Mouse (Mus musculus) MEL (cell line): ENCODE measurements at regions not wholly inside any gene's neighbourhood (a gene's known extent, or its start where the extent isn't known, plus 50 kb on each side); places are given as distances from the start of the nearest gene placed in this dataset.

Experiments used
- DNase-seq: peaks from one replicate; pipeline ENCODE4 v3.0.0; 2011; ENCODE audit warnings: low read depth, low spot score
- H3K27ac ChIP-seq: 2 replicates; pipeline ENCODE4 v1.5.1; 2012; ENCODE audit warnings: low read depth, mild to moderate bottlenecking, control low read depth, low read length, moderate library complexity; ENCODE audit not compliant: control insufficient read depth
- H3K27me3 ChIP-seq, 2 experiments: fragments of 150-350 bp in 1 of 2; sonication (generic) in 1 of 2; 2 replicates each; pipeline ENCODE4 v1.6.1; 2012; ENCODE audit warnings: low read length in 2 of 2, mild to moderate bottlenecking in 2 of 2, improper control_type of control experiment in 1 of 2, moderate library complexity in 1 of 2; ENCODE audit not compliant: insufficient read depth in 2 of 2, control insufficient read depth in 1 of 2
- H3K36me3 ChIP-seq, 2 experiments: 2 replicates each; pipeline ENCODE4 v1.6.1; 2012 to 2014; ENCODE audit warnings: low read length in 2 of 2, improper control_type of control experiment in 1 of 2, inconsistent platforms in 1 of 2, mild to moderate bottlenecking in 1 of 2; ENCODE audit not compliant: insufficient read depth in 2 of 2, control insufficient read depth in 1 of 2
- H3K4me1 ChIP-seq, 2 experiments: fragments of 150-350 bp in 1 of 2; sonication (generic) in 1 of 2; 2 replicates each; pipeline ENCODE4 v1.6.1; 2012; ENCODE audit warnings: low read length in 2 of 2, improper control_type of control experiment in 1 of 2, mild to moderate bottlenecking in 1 of 2; ENCODE audit not compliant: insufficient read depth in 2 of 2, control insufficient read depth in 1 of 2
- H3K4me3 ChIP-seq, 2 experiments: fragments of 150-350 bp in 1 of 2; sonication (generic) in 1 of 2; 2 replicates each; pipeline ENCODE4 v1.5.1; 2012; ENCODE audit warnings: low read depth in 2 of 2, low read length in 2 of 2, mild to moderate bottlenecking in 2 of 2, moderate library complexity in 2 of 2, control low read depth in 1 of 2, improper control_type of control experiment in 1 of 2; ENCODE audit not compliant: control insufficient read depth in 1 of 2, insufficient read depth in 1 of 2
- H3K79me2 ChIP-seq: 2 replicates; pipeline ENCODE4 v1.6.1; 2012; ENCODE audit warnings: mild to moderate bottlenecking, low read length, moderate library complexity; ENCODE audit not compliant: control insufficient read depth, poor library complexity, insufficient read depth
- H3K9ac ChIP-seq: 2 replicates; pipeline ENCODE4 v1.6.1; 2012; ENCODE audit warnings: low read depth, mild to moderate bottlenecking, control low read depth, low read length, moderate library complexity; ENCODE audit not compliant: control insufficient read depth, poor library complexity, severe bottlenecking
- H3K9me3 ChIP-seq: fragments of 150-350 bp; sonication (generic); replicated peaks from 2 replicates; pipeline ENCODE4 v1.6.1; 2012; ENCODE audit warnings: mild to moderate bottlenecking, low read length, improper control_type of control experiment, moderate library complexity; ENCODE audit not compliant: insufficient read depth
- BHLHE40 ChIP-seq: IDR thresholded peaks from 2 replicates; pipeline ENCODE4 v1.6.1; 2012; ENCODE audit warnings: low read depth, mild to moderate bottlenecking, inconsistent platforms, low read length, improper control_type of control experiment, borderline replicate concordance
- CHD1 ChIP-seq: IDR thresholded peaks from 2 replicates; pipeline ENCODE4 v1.6.1; 2012; ENCODE audit warnings: low read depth, mild to moderate bottlenecking, inconsistent platforms, low read length, improper control_type of control experiment
- CTCF ChIP-seq, 3 experiments: IDR thresholded peaks in 2 of 3; conservative IDR thresholded peaks in 1 of 3; 2 replicates each; pipeline ENCODE4 v1.5.1; 2011 to 2012; ENCODE audit warnings: low read length in 3 of 3, low read depth in 2 of 3, mild to moderate bottlenecking in 2 of 3, improper control_type of control experiment in 1 of 3, inconsistent platforms in 1 of 3, mixed read lengths in 1 of 3, moderate library complexity in 1 of 3; ENCODE audit not compliant: control insufficient read depth in 1 of 3, insufficient read depth in 1 of 3, poor library complexity in 1 of 3, severe bottlenecking in 1 of 3
- EP300 ChIP-seq, 2 experiments: IDR thresholded peaks; 2 replicates each; pipeline ENCODE4 v1.6.1; 2011; ENCODE audit warnings: improper control_type of control experiment in 2 of 2, low read length in 2 of 2, low read depth in 1 of 2, mild to moderate bottlenecking in 1 of 2
- GATA1 ChIP-seq: IDR thresholded peaks from 2 replicates; pipeline ENCODE4 v1.6.1; 2011; ENCODE audit warnings: low read depth, low read length, improper control_type of control experiment
- JUND ChIP-seq: IDR thresholded peaks from 2 replicates; pipeline ENCODE4 v1.6.1; 2011; ENCODE audit warnings: low read depth, mild to moderate bottlenecking, improper control_type of control experiment, low read length
- KAT2A ChIP-seq: conservative IDR thresholded peaks from 2 replicates; pipeline ENCODE4 v1.6.1; 2012; ENCODE audit warnings: low read depth, low read length, improper control_type of control experiment, inconsistent platforms
- MAFK ChIP-seq: IDR thresholded peaks from 2 replicates; pipeline ENCODE4 v1.6.1; 2011; ENCODE audit warnings: low read depth, mild to moderate bottlenecking, low read length, improper control_type of control experiment, borderline replicate concordance
- MAX ChIP-seq: IDR thresholded peaks from 2 replicates; pipeline ENCODE4 v1.6.1; 2011; ENCODE audit warnings: low read length, improper control_type of control experiment
- MAZ ChIP-seq: IDR thresholded peaks from 2 replicates; pipeline ENCODE4 v1.6.1; 2012; ENCODE audit warnings: low read depth, mild to moderate bottlenecking, inconsistent platforms, low read length, improper control_type of control experiment
- MEF2A ChIP-seq: IDR thresholded peaks from 2 replicates; pipeline ENCODE4 v1.6.1; 2014; ENCODE audit warnings: low read depth, mild to moderate bottlenecking, inconsistent platforms, low read length, improper control_type of control experiment; ENCODE audit not compliant: poor library complexity, insufficient replicate concordance, severe bottlenecking; ENCODE audit errors: extremely low read depth
- MXI1 ChIP-seq: IDR thresholded peaks from 2 replicates; pipeline ENCODE4 v1.6.1; 2011; ENCODE audit warnings: mild to moderate bottlenecking, low read depth, low read length, improper control_type of control experiment
- MYC ChIP-seq: IDR thresholded peaks from 2 replicates; pipeline ENCODE4 v1.6.1; 2011; ENCODE audit warnings: low read depth, mild to moderate bottlenecking, low read length, improper control_type of control experiment, moderate library complexity
- NRF1 ChIP-seq: IDR thresholded peaks from 2 replicates; pipeline ENCODE4 v1.6.1; 2014; ENCODE audit warnings: low read depth, mild to moderate bottlenecking, inconsistent platforms, low read length, improper control_type of control experiment, moderate library complexity; ENCODE audit not compliant: poor library complexity, insufficient read depth, severe bottlenecking
- POLR2AphosphoS2 ChIP-seq: IDR thresholded peaks from 2 replicates; pipeline ENCODE4 v1.6.1; 2011; ENCODE audit warnings: low read length, improper control_type of control experiment
- POLR2AphosphoS5 ChIP-seq: IDR thresholded peaks from 2 replicates; pipeline ENCODE4 v1.6.1; 2012; ENCODE audit warnings: low read depth, borderline replicate concordance, mild to moderate bottlenecking, inconsistent platforms, low read length, moderate library complexity, mixed read lengths
- SMC3 ChIP-seq: IDR thresholded peaks from 2 replicates; pipeline ENCODE4 v1.6.1; 2011; ENCODE audit warnings: low read depth, low read length, improper control_type of control experiment
- TBP ChIP-seq: IDR thresholded peaks from 2 replicates; pipeline ENCODE4 v1.8.0; 2011; ENCODE audit warnings: low read depth, low read length, improper control_type of control experiment
- UBTF ChIP-seq: IDR thresholded peaks from 2 replicates; pipeline ENCODE4 v1.6.1; 2012; ENCODE audit warnings: low read depth, mild to moderate bottlenecking, inconsistent platforms, low read length, improper control_type of control experiment, moderate library complexity, borderline replicate concordance; ENCODE audit not compliant: insufficient read depth
- USF2 ChIP-seq, 2 experiments: IDR thresholded peaks; 2 replicates each; pipeline ENCODE4 v1.6.1; 2011 to 2012; ENCODE audit warnings: improper control_type of control experiment in 2 of 2, low read length in 2 of 2, borderline replicate concordance in 1 of 2, inconsistent platforms in 1 of 2, low read depth in 1 of 2, mild to moderate bottlenecking in 1 of 2; ENCODE audit not compliant: insufficient read depth in 1 of 2
- ZC3H11A ChIP-seq: IDR thresholded peaks from 2 replicates; pipeline ENCODE4 v1.6.1; 2012; ENCODE audit warnings: low read depth, mild to moderate bottlenecking, inconsistent platforms, low read length, improper control_type of control experiment
- ZKSCAN1 ChIP-seq: IDR thresholded peaks from 2 replicates; pipeline ENCODE4 v1.6.1; 2012; ENCODE audit warnings: low read depth, mild to moderate bottlenecking, inconsistent platforms, low read length, improper control_type of control experiment, moderate library complexity
- ZMIZ1 ChIP-seq: IDR thresholded peaks from 2 replicates; pipeline ENCODE4 v1.6.1; 2012; ENCODE audit warnings: low read depth, mild to moderate bottlenecking, inconsistent platforms, low read length, improper control_type of control experiment, moderate library complexity
- ZNF384 ChIP-seq: IDR thresholded peaks from 2 replicates; pipeline ENCODE4 v1.6.1; 2012; ENCODE audit warnings: low read depth, mild to moderate bottlenecking, inconsistent platforms, low read length, improper control_type of control experiment

DNA sequence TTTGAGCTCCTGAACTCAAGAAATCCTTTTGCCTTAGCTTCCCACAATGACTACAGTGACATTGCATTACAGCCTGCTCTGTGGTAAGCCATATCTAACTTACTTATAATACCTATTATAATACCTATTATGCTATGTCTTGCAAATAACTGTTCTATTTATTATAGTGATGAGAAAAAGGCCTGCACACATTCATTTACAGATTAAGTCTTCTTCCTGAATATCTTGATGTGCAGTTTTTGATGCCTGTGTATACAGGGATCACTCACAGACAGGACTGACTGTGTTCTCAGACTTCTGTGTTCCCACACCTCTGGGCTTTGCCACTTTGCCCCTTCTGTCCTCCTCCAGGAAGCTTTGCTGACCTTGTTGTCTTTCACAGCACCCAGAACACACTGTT, 102.8 kb upstream of the Dlg1 start:
- no peaks in the 10 kb centered on the region for H3K36me3 ChIP-seq
- no peak overlapping the region for H3K27ac ChIP-seq
- no peak overlapping the region for H3K4me3 ChIP-seq
- H3K4me1 ChIP-seq = no peaks in the 10 kb centered on the region
- TF ChIP-seq JUND (no peak), CHD1 (no peak)
- H3K9ac ChIP-seq = no peak overlapping the region
- H3K9me3 ChIP-seq = no peaks in the 10 kb centered on the region
- DNase-seq = no peak
- peaks cover 1 to 20% of the 10 kb centered on the region in 2 experiments for H3K27me3 ChIP-seq
- H3K79me2 ChIP-seq = no peaks in the 10 kb centered on the region

GRCm38 (mm10) chr16:31564926-31565325, 98.3 kb upstream of the Dlg1 start:
- no peak for DNase-seq
- H3K79me2 ChIP-seq = no peaks in the 10 kb centered on the region
- peaks cover 5 to 16% of the 10 kb centered on the region in 2 experiments for H3K27me3 ChIP-seq
- H3K27ac ChIP-seq = no peak overlapping the region
- no peak overlapping the region for H3K9ac ChIP-seq
- no peaks in the 10 kb centered on the region for H3K36me3 ChIP-seq
- no peaks in the 10 kb centered on the region for H3K4me1 ChIP-seq
- no peak overlapping the region for H3K4me3 ChIP-seq
- TF ChIP-seq ZNF384 (no peak), NRF1 (no peak), MAX (no peak), MYC (no peak), MAFK (no peak), ZMIZ1 (no peak), GATA1 (no peak), POLR2AphosphoS2 (no peak), ZC3H11A (no peak), CHD1 (no peak), EP300 (IDR thresholded peaks at IDR 0.05; ENCODE audit: low read depth in 1 of 2, low read length in 2 of 2) (no peak), ZKSCAN1 (no peak)
- H3K9me3 ChIP-seq = no peaks in the 10 kb centered on the region

- Histone ChIP-seq H3K9me3 (no peaks in the 10 kb centered on the region), H3K9ac (no peak overlapping the region), H3K79me2 (no peaks in the 10 kb centered on the region), H3K4me1 (peaks cover 0 to 7% of the 10 kb centered on the region in 2 experiments; a peak in 2 of 4 replicates), H3K27ac (no peak overlapping the region), H3K27me3 (peaks cover 9% of the 10 kb centered on the region in 2 experiments), H3K36me3 (no peaks in the 10 kb centered on the region), H3K4me3 (no peak overlapping the region)
- DNase-seq = no peak
- TF ChIP-seq MEF2A = no peak
- no peak for TF ChIP-seq USF2 (IDR thresholded peaks at IDR 0.05; ENCODE audit: borderline replicate concordance in 1 of 2, insufficient read depth in 1 of 2, low read depth in 1 of 2, low read length in 2 of 2)
- no peak for TF ChIP-seq MYC
- TF ChIP-seq ZMIZ1 = no peak
- no peak for TF ChIP-seq MXI1
- no peak for TF ChIP-seq NRF1
- TF ChIP-seq ZKSCAN1 = no peak
- no peak for TF ChIP-seq MAFK
- no peak for TF ChIP-seq ZNF384
- TF ChIP-seq CTCF (IDR thresholded peaks at IDR 0.05 in 2 of 3, conservative IDR thresholded peaks at IDR 0.05 in 1 of 3; ENCODE audit: control insufficient read depth in 1 of 3, insufficient read depth in 1 of 3, low read depth in 2 of 3, low read length in 3 of 3, poor library complexity in 1 of 3, severe bottlenecking in 1 of 3) = no peak
- no peak for TF ChIP-seq KAT2A
- no peak for TF ChIP-seq POLR2AphosphoS5
- TF ChIP-seq UBTF = no peak
- no peak for TF ChIP-seq ZC3H11A
- no peak for TF ChIP-seq TBP
- TF ChIP-seq BHLHE40 = no peak
- no peak for TF ChIP-seq MAZ
- no peak for TF ChIP-seq SMC3
Observed at GRCm38 (mm10) chr16:31568316-31568715, 94.9 kb upstream of the Dlg1 start.
